Mouse (Mus musculus) liver, embryonic 14.5 days (tissue): Measurements from ENCODE around the gene Ank. TPM values are rescaled to one million over a fixed set of nuclear protein-coding genes. Genes with fewer than 3 reads are reported as not detected.

Source experiments
- ATAC-seq: fragments of 200-750 bp; cut with Nextera tagmentation; 2 replicates; pipeline ENCODE4 v1.8.0; 2017; ENCODE audit warnings: moderate number of reproducible peaks, mild to moderate bottlenecking, moderate library complexity; ENCODE audit not compliant: insufficient read depth
- DNase-seq, 3 experiments: peaks; one replicate each; pipeline ENCODE4 v3.0.0-alpha.2; 2012 to 2013; ENCODE audit warnings: low read depth in 3 of 3, low spot score in 3 of 3
- H3K27ac ChIP-seq: fragments of 300-500 bp; sonication (generic); 2 replicates; pipeline ENCODE4 v1.5.1; 2014; ENCODE audit warnings: moderate library complexity, mild to moderate bottlenecking, control low read depth, inconsistent platforms
- H3K27me3 ChIP-seq: fragments of 300-500 bp; sonication (generic); 2 replicates; pipeline ENCODE4 v1.6.1; 2014; ENCODE audit warnings: mild to moderate bottlenecking, low read length, moderate library complexity; ENCODE audit not compliant: control insufficient read depth, insufficient read depth
- H3K36me3 ChIP-seq: fragments of 300-500 bp; sonication (generic); replicated peaks from 2 replicates; pipeline ENCODE4 v1.6.1; 2014; ENCODE audit warnings: low read depth; ENCODE audit not compliant: control insufficient read depth, insufficient read depth
- H3K4me1 ChIP-seq, 2 experiments: fragments of 200-500 bp in 1 of 2; fragments of 300-500 bp in 1 of 2; sonication (generic) in 1 of 2; replicated peaks; 2 replicates each; pipeline ENCODE4 v1.6.1; 2012 to 2014; ENCODE audit warnings: antibody characterized with exemption in 1 of 2, inconsistent platforms in 1 of 2, low read length in 1 of 2; ENCODE audit not compliant: control insufficient read depth in 2 of 2, insufficient read depth in 2 of 2
- H3K4me2 ChIP-seq: fragments of 300-500 bp; sonication (generic); 2 replicates; pipeline ENCODE4 v1.6.1; 2014; ENCODE audit warnings: low read depth, mild to moderate bottlenecking, control low read depth, moderate library complexity
- H3K4me3 ChIP-seq, 2 experiments: fragments of 200-500 bp in 1 of 2; fragments of 300-500 bp in 1 of 2; sonication (generic) in 1 of 2; 2 replicates each; pipeline ENCODE4 v1.5.1; 2012 to 2014; ENCODE audit warnings: low read depth in 2 of 2, low read length in 2 of 2, mild to moderate bottlenecking in 2 of 2, control low read depth in 1 of 2, inconsistent platforms in 1 of 2, moderate library complexity in 1 of 2; ENCODE audit not compliant: insufficient read depth in 1 of 2
- H3K9ac ChIP-seq: fragments of 300-500 bp; sonication (generic); replicated peaks from 2 replicates; pipeline ENCODE4 v1.6.1; 2014; ENCODE audit warnings: mild to moderate bottlenecking, control low read depth, moderate library complexity
- H3K9me3 ChIP-seq: fragments of 300-500 bp; sonication (generic); 2 replicates; pipeline ENCODE4 v1.6.1; 2016; ENCODE audit warnings: low read length, mixed read lengths; ENCODE audit not compliant: control insufficient read depth
- CTCF ChIP-seq: IDR thresholded peaks from 2 replicates; pipeline ENCODE4 v1.5.1; 2016; ENCODE audit warnings: antibody characterized with exemption, low read depth, control low read depth
- EP300 ChIP-seq: IDR thresholded peaks from 2 replicates; pipeline ENCODE4 v1.6.1; 2016; ENCODE audit warnings: antibody characterized with exemption, low read depth
- WGBS: fragments of 180-500 bp; shearing (Covaris S2); extraction: QIAGEN DNeasy Blood & Tissue Kit; methylation state at CpG from one replicate; pipeline ENCODE4 v1.1.7; 2014; ENCODE audit not compliant: insufficient replicate concordance; 5-methylcytosine and 5-hydroxymethylcytosine counted together
- polyA plus RNA-seq, 2 experiments: library from polyadenylated mRNA; depleted of rRNA in 1 of 2; stranded (reverse) in 1 of 2; unstranded in 1 of 2; fragments of >200 nt; fragmentation: Nextera tagmentation in 1 of 2; extraction: Ambion mirVana in 1 of 2; gene quantifications; 2 replicates each; pipeline versions ENCODE4 v1.2.1 to v1.2.3; 2012 to 2014

Gene Ank
- polyA plus RNA-seq, 2 experiments = 13.6 to 24.6 TPM

GRCm38 (mm10) chr15:27616159-27616558 lies 149.7 kb downstream of the Ank start:
- 70% methylated on average over 4 of the region's 4 CpGs for WGBS
- ATAC-seq (no peak), DNase-seq (no peak)
- no peak overlapping the region for H3K4me2 ChIP-seq
- H3K9ac ChIP-seq = no peak overlapping the region
- TF ChIP-seq EP300 (no peak), CTCF (no peak)
- peaks cover 0 to 16% of the 10 kb centered on the region in 2 experiments for H3K4me1 ChIP-seq
- H3K4me3 ChIP-seq = no peak overlapping the region
- H3K27ac ChIP-seq = no peak overlapping the region
- peaks cover 37% of the 10 kb centered on the region for H3K36me3 ChIP-seq
- H3K27me3 ChIP-seq = no peaks in the 10 kb centered on the region
- H3K9me3 ChIP-seq = no peaks in the 10 kb centered on the region

- H3K27me3 ChIP-seq = no peaks in the 10 kb centered on the region
- no peak overlapping the region for H3K4me3 ChIP-seq
- no peak overlapping the region for H3K4me2 ChIP-seq
- WGBS = 82% methylated on average over 3 of the region's 3 CpGs
- no peak overlapping the region for H3K9ac ChIP-seq
- ATAC-seq (no peak), DNase-seq (no peak)
- no peak overlapping the region for H3K27ac ChIP-seq
- H3K4me1 ChIP-seq = peaks cover 0 to 16% of the 10 kb centered on the region in 2 experiments
- peaks cover 34% of the 10 kb centered on the region for H3K36me3 ChIP-seq
- TF ChIP-seq EP300 (no peak), CTCF (no peak)
- H3K9me3 ChIP-seq = no peaks in the 10 kb centered on the region
Measured at GRCm38 (mm10) chr15:27617227-27617626, 150.8 kb downstream of the Ank start.

GRCm38 (mm10) chr15:27618778-27619533 lies 152.5 kb downstream of the Ank start:
- DNase-seq (peak in 1 of 3 experiments; percentile 24), ATAC-seq (peak; percentile 84)
- 0 out of 2 replicates have a peak overlapping the region, but pooled peaks have one; percentile 11 for H3K4me2 ChIP-seq
- H3K9ac ChIP-seq = no peak overlapping the region
- peaks cover 34% of the 10 kb centered on the region for H3K36me3 ChIP-seq
- no peak for TF ChIP-seq CTCF
- TF ChIP-seq EP300 = no peak
- H3K4me1 ChIP-seq = peaks cover 0 to 16% of the 10 kb centered on the region in 2 experiments
- 0 out of 2 replicates have a peak overlapping the region, but pooled peaks have one; percentile 14 for H3K27ac ChIP-seq
- no peaks in the 10 kb centered on the region for H3K9me3 ChIP-seq
- H3K4me3 ChIP-seq = no peak overlapping the region
- WGBS = 27% methylated on average over 6 of the region's 6 CpGs
- H3K27me3 ChIP-seq = no peaks in the 10 kb centered on the region

GRCm38 (mm10) chr15:27619683-27620082 lies 153.2 kb downstream of the Ank start:
- Histone ChIP-seq H3K4me2 (no peak overlapping the region), H3K9me3 (no peaks in the 10 kb centered on the region), H3K9ac (no peak overlapping the region), H3K27me3 (no peaks in the 10 kb centered on the region), H3K4me1 (peaks cover 0 to 16% of the 10 kb centered on the region in 2 experiments), H3K36me3 (peaks cover 34% of the 10 kb centered on the region), H3K4me3 (no peak overlapping the region), H3K27ac (no peak overlapping the region)
- no peak for DNase-seq
- ATAC-seq = no peak
- TF ChIP-seq CTCF (no peak), EP300 (no peak)
- 64% methylated on average over 3 of the region's 3 CpGs for WGBS

- 76% methylated on average over 6 of the region's 6 CpGs for WGBS
- H3K27ac ChIP-seq = no peak overlapping the region
- no peaks in the 10 kb centered on the region for H3K27me3 ChIP-seq
- H3K36me3 ChIP-seq = peaks cover 31% of the 10 kb centered on the region
- no peak for TF ChIP-seq EP300
- 0 out of 2 replicates have a peak, but pooled peaks have one; percentile 14 for TF ChIP-seq CTCF
- H3K4me1 ChIP-seq = peaks cover 0 to 17% of the 10 kb centered on the region in 2 experiments
- H3K4me3 ChIP-seq = no peak overlapping the region
- H3K9me3 ChIP-seq = no peaks in the 10 kb centered on the region
- no peak overlapping the region for H3K4me2 ChIP-seq
- no peak for DNase-seq
- no peak for ATAC-seq
- H3K9ac ChIP-seq = no peak overlapping the region
Measured at GRCm38 (mm10) chr15:27620475-27621185, 154.2 kb downstream of the Ank start.
